Mouse (Mus musculus) skeletal muscle tissue, adult 2 months (tissue): Measurements from ENCODE around the gene 1700020D05Rik.

Experiments used
- DNase-seq: peaks from one replicate; pipeline ENCODE4 v3.0.0-alpha.2; 2012; ENCODE audit warnings: low read depth, low spot score

Gene 1700020D05Rik

DNA sequence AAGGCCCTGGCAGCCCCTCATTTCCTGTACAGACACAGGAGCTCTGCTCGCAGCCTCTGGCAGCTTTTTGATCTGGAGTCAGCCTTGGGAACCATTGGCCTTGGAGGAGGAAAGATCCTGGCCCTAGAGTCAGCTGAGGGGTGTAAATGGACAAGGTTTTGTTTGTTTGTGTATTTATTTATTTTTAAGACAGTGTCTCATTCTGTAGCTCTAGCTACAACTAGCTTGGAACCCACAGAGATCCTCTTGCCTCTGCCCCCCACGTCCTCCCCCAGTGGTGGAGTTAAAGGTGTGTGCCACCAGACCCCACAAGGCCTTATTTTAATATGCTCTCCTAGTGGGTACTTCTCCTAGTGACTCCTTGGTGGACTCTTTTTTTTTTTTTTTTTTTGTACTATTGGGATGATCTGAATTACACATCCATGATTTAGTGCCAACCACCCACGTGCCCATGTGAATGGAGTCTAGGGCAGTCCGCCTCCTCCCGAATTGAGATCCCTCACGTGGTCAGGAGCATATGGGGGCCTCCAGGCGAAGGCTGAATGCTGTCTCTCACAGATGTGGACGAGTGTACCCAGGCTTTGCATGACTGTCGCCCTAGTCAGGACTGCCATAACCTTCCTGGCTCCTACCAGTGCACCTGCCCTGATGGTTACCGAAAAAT lies 26.5 kb downstream of the 1700020D05Rik start:
- DNase-seq: no peak

DNA sequence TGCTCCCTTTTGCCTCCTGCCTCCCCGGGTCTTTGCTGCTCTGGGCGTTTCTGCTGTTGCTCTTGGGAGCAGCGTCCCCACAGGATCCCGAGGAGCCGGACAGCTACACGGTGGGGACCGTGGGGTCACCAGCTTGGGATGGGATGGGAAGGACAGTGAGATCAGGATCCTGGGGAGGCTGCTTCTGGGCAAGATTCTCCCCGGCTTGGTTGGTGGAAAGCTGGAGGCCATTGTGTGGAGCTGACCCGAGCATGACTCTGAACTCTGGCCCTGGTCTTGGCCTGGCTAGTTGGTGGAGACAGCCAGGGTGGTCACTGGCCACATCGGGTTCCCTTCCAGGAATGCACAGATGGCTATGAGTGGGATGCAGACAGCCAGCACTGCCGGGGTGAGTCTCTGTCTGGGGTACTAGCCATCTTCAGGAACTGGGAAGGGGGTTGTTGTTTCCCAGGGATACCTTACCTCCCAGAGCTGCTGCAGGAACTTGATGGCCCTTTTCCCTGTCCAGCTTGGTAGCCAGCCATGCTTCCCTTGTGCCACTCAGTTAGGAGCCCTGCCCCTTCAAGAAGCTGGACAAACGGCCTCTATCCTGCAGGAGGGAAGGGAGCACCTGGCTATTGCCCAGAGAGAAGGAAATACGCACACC lies 28.4 kb downstream of the 1700020D05Rik start:
- no peak for DNase-seq

DNA sequence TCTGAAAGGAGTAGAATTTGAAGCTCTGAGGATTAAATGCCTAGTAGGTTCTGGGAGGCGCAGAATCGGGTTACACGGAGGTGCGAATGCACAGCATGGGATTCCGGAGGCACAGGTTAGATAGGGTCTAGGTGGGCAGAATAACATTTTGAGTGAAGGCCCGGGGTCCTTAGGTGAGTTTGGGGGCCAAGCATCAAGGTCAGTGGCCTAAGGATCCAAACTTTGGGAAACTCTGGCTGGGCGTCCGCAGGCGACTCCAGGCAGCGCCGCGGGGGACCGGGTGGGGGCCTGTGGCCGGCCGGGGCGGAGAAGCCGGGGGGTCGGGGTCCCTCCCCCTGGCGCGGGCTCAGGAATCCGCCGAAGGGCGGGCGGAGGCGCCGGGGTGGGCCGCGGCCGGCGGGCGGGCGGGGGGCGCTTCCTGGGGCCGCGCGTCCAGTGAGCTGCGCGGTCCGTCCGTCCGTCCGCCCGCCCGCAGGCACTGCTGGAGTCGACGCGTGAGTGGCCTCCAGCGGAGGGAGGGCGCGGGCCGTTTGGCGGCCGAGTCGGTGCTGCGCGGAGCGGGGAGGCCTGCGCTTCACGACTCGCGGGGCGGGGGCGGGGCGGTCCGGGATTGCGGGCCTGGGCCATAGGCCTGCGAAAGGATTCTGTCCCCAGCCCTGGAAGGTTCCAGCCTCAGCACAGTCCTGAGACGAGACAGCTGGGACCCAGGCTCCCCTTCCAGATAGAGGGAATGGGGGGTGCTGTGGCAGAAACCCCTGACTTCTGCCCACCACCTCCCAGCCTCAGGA lies 29.1 kb downstream of the 1700020D05Rik start:
- no peak for DNase-seq

DNA sequence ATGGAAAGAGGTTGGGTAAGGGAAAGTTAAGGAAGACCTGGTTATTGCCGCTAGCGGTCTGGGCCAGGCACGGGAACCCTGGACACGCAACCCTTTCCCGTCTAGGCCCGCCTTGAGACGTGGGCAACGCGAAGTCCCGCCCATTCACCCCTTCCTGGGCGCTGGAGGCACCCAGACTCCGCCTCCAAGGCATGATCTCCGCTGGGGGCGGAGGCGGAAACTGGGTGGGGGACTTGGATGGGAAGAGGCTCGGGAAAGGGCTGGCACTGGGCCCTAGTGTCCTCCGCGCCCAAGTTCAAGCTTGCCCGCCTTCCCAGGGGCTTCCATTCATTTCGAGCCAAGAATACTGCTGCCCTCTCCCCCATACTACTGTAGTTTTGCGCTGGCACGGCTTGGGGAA lies 29.9 kb downstream of the 1700020D05Rik start, which contains the start of gene Efemp2:
TSS of gene Efemp2 (plus strand) at position 235 of the 400 bp plus-strand sequence.
- DNase-seq: peak; percentile 80

DNA sequence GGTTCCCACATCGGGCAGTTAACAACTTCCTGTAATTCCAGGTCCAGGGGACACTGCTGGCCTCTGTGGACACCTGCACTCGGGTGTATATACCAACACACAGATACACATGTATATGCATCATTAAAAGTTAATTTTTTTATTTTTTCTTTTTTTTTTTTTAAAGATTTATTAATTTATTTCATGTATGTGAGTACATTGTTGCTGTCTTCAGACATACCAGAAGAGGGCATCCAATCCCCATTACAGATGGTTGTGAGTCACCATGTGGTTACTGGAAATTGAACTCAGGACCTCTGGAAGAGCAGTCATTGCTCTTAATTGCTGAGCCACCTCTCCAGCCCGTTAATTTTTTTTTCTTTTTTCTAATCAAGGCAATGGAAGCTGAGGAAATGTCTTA lies 30.7 kb downstream of the 1700020D05Rik start:
- no peak for DNase-seq

DNA sequence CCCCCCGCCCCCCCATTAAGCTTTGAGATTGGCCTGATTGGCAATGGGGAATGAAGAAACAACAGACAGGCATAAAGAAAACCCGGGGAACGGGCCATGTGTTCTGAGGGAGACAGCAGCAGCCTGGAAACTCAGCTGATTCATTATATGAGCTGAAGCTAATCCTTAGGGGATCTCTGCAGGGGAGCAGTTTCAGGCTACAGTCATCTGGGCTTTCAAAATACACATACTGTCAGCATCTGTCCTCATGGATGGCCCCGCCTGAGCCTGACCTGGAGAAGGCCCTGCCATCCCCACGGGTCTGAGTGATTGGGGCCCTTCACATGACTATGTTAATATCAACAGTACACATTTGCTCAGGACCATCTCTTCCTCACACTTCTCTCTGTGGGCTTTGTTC lies 31.7 kb downstream of the 1700020D05Rik start:
- DNase-seq: no peak

DNA sequence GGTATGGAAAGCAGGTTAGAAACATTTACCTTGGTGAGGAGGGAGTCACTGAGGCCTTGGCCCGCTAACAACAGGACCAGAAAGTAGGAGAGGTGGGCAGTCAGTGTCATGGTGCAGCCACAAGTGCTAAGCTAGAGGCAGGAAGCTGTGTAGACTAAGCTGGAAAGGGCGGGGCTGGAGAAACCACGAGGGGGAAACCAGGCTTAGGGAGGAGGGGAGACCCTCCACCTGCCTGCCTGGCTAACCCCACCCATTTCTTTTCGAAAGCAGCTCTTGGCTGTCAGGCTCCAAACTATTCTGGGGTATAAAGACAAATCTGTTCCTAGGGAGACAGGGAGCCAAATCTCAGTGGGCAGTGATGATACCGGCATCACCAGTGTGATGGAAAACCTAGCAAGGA lies 35.2 kb downstream of the 1700020D05Rik start, which contains the start of gene Ctsw:
TSS of gene Ctsw (minus strand) at position 134 of the 400 bp plus-strand sequence.
- DNase-seq: no peak

DNA sequence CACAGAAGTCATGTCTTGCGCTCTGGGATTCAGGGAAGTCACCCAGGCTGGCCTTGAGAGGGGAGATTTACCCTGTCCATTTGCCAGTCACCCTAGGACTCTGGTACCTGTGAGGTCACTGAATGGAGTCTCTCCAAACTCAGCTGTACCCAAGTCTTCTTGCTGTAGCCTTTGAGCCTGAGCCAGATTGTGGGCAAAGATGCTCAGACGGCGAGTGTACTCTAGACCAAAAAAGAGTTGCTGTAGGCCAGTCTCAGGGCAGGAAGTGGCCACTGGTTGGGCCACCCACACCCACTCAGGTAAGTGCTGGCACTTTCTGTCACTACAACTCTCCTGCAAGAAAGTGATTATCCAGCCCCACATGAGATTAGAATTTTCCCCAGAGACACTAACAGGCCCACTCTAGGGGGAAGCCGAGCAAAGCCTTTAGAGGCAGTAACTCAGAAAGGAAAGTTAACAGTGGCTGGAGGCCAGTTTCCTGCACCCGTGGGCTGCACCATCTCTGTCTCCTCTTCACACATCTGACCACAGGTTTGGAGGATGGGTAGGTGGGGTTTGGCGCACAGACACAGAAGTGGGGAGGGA lies 36.6 kb downstream of the 1700020D05Rik start:
- DNase-seq: no peak

DNA sequence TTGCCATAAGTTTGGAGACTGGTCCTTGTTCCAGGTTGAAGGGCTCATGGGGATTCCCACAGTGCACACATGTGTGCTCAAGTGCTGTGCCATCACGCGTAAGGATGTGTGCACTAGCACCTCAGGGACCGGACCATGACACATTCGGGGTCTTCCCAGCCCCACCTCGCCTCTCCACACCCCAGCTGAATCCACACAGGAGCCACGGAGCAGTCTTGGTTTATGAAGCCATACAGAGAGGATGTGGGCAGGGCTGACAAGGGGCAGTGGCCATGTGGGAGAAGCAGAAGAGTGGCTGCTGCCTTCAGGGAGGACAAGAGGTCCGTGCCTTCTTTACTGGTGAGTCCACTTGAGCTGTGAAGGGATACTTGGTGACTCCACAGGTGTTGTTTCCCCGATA lies 38.5 kb downstream of the 1700020D05Rik start:
- no peak for DNase-seq

DNA sequence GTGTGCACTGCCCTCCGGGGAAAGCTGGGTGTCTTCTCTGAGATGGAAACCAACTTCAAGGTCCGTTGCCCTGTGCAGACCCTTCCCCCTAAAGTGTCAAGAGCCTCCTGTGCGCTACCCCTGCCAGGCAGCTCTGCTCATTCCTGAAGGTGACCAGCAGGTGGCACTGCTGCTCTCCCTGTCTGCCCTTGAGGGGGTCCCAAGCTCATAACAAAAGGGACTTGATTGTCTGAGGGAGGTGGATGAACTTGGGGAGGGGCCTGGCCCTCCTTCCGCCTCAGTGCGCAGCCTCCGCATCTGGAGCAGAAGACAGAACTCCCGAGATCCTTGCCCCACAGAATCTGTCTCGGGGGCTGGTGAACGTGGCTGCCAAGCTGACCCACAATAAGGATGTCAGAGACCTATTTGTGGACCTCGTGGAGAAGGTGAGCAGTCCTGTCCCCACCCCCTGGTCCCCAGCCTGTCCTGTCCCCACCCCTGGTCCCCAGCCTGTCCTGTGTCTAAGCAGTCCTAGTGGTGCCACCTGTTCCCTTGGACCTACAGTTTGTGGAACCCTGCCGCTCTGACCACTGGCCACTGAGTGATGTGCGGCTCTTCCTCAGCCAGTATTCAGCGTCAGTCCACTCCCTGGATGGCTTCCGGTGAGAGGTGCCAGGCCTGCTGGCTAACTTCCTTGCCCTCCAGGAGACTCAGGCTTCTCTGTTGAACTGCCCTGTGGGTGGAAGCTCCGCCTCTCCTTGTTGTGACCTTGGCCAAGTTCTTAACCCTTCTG lies 39.6 kb downstream of the 1700020D05Rik start:
- DNase-seq: no peak

DNA sequence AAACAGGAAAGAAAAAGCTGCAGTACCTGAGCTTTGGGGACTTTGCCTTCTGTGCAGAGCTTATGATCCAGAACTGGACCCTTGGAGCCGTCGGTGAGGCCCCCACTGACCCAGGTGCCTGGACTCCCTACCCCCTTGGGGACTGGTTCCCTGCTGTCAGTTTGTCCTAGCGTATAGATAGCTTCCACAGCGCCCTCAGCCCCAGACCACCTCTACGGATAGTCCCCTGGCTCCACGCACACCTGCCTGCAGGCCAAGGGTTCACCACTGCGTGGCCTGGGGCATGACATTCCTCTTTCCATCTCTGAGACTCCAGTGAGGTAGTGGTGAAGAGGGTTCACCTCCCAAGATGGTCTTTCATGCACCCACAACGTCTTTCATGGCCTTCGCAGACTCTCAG lies 40.4 kb downstream of the 1700020D05Rik start:
- no peak for DNase-seq

DNA sequence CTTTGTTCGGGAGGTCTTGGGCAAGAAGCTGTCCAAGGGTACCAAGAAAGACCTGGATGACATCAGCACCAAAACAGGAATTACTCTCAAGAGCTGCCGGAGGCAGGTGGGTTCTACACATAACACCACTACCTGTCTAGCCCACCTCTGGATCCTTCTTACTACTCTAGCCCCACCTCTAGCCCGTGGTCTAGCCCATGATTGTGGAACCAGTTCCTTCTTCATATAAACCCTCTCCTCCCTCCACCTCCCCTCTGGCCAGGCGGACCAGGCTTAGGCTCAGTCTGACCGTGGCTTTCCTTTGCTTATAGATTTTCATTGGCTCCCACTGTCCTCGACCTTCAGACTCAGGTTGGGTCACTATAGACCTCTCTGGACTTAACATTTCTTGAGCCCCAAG lies 42.2 kb downstream of the 1700020D05Rik start:
- no peak for DNase-seq

DNA sequence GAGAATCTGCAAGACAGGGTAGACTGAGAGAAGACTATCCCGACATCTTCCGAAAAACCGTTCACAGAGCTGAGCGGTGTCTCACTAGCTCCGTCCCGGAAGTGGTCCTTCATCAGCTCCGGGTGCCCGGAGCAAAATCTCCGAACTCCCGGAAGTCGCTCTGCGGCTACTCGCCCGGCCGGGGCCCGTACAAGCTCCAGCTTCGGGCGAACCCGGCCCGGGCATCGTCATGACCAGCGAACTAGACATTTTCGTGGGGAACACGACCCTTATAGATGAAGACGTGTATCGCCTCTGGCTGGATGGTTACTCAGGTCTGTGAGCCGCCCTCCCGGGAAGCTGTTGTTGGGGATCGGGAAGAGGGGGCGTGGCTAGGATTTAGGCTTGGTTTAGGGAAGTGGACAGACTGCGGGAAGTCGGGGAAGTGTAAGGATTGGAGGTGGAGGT lies 43.1 kb downstream of the 1700020D05Rik start, which contains the start of gene Fibp:
TSS of gene Fibp (plus strand) at position 151 of the 447 bp plus-strand sequence.
- peak; percentile 82 for DNase-seq

DNA sequence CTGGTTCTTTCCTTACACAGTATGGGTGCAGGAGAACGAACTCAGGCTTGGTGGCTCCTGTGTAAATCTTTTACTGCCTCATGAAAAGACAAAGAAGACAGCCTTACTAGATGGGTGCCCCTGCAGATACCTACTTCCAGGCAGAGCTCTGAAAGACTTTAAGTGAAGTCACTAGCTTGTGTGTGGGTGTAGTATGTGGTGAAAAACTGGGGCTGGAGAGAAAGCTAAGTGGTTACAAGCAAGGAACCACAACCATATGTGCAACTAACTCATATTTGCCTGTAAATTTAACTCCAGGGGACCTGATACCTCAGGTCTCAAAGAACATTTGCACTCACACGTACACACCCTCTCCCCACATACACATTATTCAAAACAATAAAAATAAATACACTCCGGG lies 43.7 kb downstream of the 1700020D05Rik start:
- no peak for DNase-seq

DNA sequence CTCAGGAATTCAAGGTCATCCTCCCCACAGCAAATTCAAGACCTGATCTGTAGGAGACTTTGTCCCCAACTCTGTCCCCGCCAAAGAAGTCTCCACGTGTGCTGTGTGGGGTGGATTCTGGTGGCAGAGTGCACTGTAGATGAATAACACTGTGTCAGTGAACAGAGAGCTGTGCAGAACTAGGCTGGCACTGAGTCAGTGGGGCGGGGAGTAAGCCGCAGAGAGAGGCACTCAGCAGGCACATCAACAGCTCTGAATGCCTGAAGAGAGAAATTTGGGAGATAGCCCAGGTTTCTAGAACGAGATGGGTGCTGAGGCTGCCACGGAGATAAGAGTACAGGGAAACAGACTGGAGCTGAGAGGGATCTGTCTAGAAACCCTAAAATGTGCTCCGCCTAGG lies 44.6 kb downstream of the 1700020D05Rik start:
- no peak for DNase-seq

DNA sequence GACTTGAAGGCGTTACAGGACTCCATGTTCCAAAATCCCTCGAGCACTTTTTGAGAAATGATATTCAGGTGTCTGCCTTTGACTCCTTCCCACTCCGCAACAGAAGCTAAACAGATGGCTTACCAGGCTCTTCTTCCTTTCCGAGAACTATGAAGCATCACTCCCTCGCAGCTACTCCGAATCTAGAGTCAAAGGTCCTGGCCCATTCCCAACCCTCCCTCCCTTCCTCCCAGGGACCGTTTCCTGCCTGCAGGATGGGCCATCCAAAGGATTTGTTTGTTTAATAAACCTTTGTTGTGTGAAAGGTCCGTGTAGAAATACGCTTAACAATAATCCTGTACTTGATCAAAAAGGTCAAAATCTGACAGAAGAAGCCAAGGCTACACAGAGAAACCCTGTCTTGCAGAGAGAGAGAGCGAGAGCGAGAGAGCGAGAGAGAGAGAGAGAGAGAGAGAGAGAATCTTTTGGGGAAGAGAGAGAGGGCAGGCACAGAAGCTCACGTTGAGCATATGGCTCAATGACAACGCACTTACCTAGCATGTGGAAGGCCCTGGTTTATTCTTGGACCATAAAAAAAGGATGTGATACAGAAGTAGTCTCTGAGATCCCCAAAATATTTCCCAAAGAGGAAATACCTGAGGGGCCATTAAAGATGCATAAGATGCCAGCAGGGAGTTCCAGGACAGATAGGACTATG lies 45.7 kb downstream of the 1700020D05Rik start, which contains the start of gene Ccdc85b:
TSS of gene Ccdc85b (minus strand) at position 149 of the 697 bp plus-strand sequence.
- no peak for DNase-seq

DNA sequence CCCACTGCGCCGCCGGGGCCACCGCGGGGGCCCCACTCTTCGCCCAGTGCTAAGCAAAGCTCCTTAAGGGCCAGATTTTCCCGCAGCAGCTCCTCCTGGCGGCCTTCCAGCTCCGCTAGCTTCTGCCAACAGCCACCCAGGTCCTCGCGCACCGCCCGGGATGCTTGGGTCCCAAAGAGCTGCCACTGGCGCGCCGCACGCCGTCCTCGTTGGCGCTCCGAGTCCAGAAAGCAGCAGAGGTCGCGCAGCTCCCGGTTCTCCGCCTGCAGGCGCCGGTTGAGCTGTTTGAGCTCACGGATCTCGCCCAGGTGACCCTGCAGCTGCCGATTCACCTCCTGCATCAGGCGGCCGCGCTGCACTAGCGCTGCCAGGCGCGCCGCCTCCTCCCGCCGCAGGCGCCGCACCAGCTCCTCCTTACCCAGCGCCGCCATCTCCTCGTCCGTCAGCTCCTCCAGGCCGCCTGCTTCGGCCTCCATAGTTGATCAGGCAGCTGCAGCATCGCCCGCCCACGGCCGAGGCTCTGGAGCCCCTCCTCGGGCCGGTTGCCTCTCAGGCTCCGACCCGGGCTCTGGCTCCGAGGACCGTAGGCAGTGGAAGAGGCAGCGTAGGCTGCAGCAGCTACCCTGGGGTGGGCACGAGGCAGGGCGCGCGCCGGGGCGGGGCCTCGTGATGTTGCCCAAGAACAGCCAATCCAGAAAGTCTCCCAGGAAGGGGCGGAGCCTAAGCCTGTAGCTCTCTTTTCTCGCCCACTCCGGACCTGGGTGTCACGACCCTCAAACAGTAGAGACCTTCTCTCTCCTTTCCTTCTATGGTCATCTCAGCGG lies 46.5 kb downstream of the 1700020D05Rik start:
- DNase-seq: peak; percentile 93

DNA sequence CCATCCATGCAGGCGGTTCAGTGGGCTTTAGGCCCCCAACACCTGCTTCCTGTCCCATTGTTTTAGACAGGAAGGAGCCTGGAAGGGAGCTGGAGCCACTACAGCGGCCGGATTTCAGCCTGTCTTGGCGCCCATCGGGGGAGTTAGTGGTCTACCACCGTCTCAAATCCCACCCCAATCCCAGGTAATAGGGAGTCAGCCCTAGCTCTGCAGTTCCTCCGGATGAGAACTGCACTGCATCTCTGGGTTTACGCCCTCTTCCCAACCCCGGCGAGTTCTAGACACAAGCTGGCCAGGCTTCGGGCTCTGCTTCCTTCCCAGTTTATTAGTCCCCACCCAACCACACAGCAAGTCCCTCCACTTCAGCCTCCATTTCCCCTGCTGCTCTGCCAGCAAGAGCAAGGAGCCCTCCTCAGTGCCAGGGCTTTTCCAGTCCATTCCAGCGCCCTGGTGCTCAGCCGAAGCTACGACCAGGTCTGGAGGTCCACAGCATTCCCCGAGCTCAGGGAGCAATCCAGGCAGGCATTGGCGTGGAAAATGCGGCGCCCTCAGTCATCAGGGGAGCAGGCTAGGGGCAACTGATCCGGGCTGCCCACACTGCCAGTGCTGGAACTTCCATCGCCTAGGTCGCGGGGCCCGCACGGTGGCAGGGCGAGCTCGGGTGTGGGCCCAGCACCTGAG lies 47.2 kb downstream of the 1700020D05Rik start:
- DNase-seq: no peak

DNA sequence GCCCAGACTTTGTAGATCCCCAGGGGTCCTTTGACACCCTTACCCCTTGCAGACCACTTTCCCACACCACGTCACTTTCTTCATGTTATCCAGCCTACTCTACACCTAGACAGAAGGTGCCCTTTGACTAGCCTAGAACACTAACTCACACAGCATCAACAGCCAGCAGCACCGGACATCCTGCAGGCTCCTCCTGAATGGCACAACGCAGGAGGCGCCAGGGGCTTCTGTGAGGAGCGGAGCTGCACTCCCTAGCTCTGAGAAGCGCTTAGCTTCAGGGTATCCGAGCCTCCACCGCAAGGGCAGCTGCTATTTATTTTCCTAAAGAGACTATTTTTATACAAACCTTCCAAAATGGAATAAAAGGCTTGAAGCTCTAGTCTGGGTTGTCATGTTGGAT lies 48.0 kb downstream of the 1700020D05Rik start:
- DNase-seq: no peak
